Mouse (Mus musculus) c-Kit-positive CD71-positive TER-119-positive erythroid progenitor cells, embryonic 14.5 days (primary cell): ENCODE results near the gene Tmie.

Experiments used
- DNase-seq: peaks from one replicate; pipeline ENCODE4 v3.0.0-alpha.2; 2013; ENCODE audit warnings: low spot score

The Tmie gene

GRCm38 (mm10) chr9:110879998-110880561 is at the start of gene Tmie:
Gene Tmie (minus strand): TSS chr9:110880113.
- no peak for DNase-seq

- peak; percentile 33 for DNase-seq
Measured at GRCm38 (mm10) chr9:110922759-110923158, 42.8 kb upstream of the Tmie start.

GRCm38 (mm10) chr9:110920665-110921419 is 40.9 kb upstream of the Tmie start:
- DNase-seq: no peak

GRCm38 (mm10) chr9:110916786-110917185 is 36.9 kb upstream of the Tmie start, which contains the start of gene Fam240a:
Gene Fam240a (minus strand): TSS chr9:110916861.
- DNase-seq: no peak

- no peak for DNase-seq
Measured at GRCm38 (mm10) chr9:110915466-110915865, 35.6 kb upstream of the Tmie start.

GRCm38 (mm10) chr9:110914631-110915236 is 34.8 kb upstream of the Tmie start:
- no peak for DNase-seq

GRCm38 (mm10) chr9:110909371-110909967 is 29.6 kb upstream of the Tmie start:
- DNase-seq: no peak

GRCm38 (mm10) chr9:110908631-110909016 is 28.7 kb upstream of the Tmie start:
- DNase-seq: no peak

GRCm38 (mm10) chr9:110907838-110908630 is 28.1 kb upstream of the Tmie start:
- no peak for DNase-seq

GRCm38 (mm10) chr9:110907201-110907837 is 27.4 kb upstream of the Tmie start:
- DNase-seq: no peak

GRCm38 (mm10) chr9:110902271-110902670 is 22.4 kb upstream of the Tmie start:
- no peak for DNase-seq

GRCm38 (mm10) chr9:110901204-110901603 is 21.3 kb upstream of the Tmie start:
- no peak for DNase-seq

GRCm38 (mm10) chr9:110899451-110900008 is 19.6 kb upstream of the Tmie start:
- no peak for DNase-seq

GRCm38 (mm10) chr9:110896595-110896994 is 16.7 kb upstream of the Tmie start:
- DNase-seq: no peak

- DNase-seq: no peak
Measured at GRCm38 (mm10) chr9:110895994-110896393, 16.1 kb upstream of the Tmie start.

GRCm38 (mm10) chr9:110895507-110895906 is 15.6 kb upstream of the Tmie start:
- DNase-seq: no peak

GRCm38 (mm10) chr9:110893429-110893828 is 13.5 kb upstream of the Tmie start:
- no peak for DNase-seq

- DNase-seq: no peak
Measured at GRCm38 (mm10) chr9:110892552-110892951, 12.6 kb upstream of the Tmie start.

GRCm38 (mm10) chr9:110891077-110891828 is 11.3 kb upstream of the Tmie start:
- no peak for DNase-seq

GRCm38 (mm10) chr9:110890026-110890783 is 10.3 kb upstream of the Tmie start:
- no peak for DNase-seq
